Mouse (Mus musculus) hindbrain, embryonic 10.5 days (tissue): ENCODE measurements around the gene Ryr3. TPM values are rescaled to one million over a fixed set of nuclear protein-coding genes. Genes with fewer than 3 reads are reported as not detected.

ENCODE experiments used
- DNase-seq: peaks from one replicate; pipeline ENCODE4 v3.0.0-alpha.2; 2017; ENCODE audit warnings: low spot score
- H3K27ac ChIP-seq: fragments of 300-500 bp; sonication (generic); 2 replicates; pipeline ENCODE4 v1.5.1; 2016; ENCODE audit warnings: mild to moderate bottlenecking, moderate library complexity
- H3K27me3 ChIP-seq: fragments of 300-500 bp; sonication (generic); 2 replicates; pipeline ENCODE4 v1.6.1; 2016; ENCODE audit warnings: mild to moderate bottlenecking; ENCODE audit not compliant: poor library complexity, insufficient read depth, severe bottlenecking
- H3K36me3 ChIP-seq: fragments of 300-500 bp; sonication (generic); 2 replicates; pipeline ENCODE4 v1.6.1; 2016; ENCODE audit warnings: mild to moderate bottlenecking, moderate library complexity
- H3K4me1 ChIP-seq: fragments of 300-500 bp; sonication (generic); replicated peaks from 2 replicates; pipeline ENCODE4 v1.6.1; 2016; ENCODE audit warnings: mild to moderate bottlenecking
- H3K4me3 ChIP-seq: fragments of 300-500 bp; sonication (generic); 2 replicates; pipeline ENCODE4 v1.5.1; 2016; ENCODE audit warnings: mild to moderate bottlenecking, moderate library complexity
- H3K9me3 ChIP-seq: fragments of 300-500 bp; sonication (generic); 2 replicates; pipeline ENCODE4 v1.6.1; 2016; ENCODE audit warnings: mild to moderate bottlenecking, moderate library complexity
- WGBS: fragments of 180-500 bp; shearing (Covaris S2); methylation state at CpG from one replicate; pipeline ENCODE4 v1.1.7; 2016; 5-methylcytosine and 5-hydroxymethylcytosine counted together
- polyA plus RNA-seq: library from polyadenylated mRNA; unstranded; fragments of >200 nt; fragmentation: Nextera tagmentation; extraction: Ambion mirVana; gene quantifications from 2 replicates; pipeline ENCODE4 v1.2.1, GENCODE M21; 2016

The Ryr3 gene
- polyA plus RNA-seq, 1 experiment from 2014 or later = 0.47 TPM

DNA sequence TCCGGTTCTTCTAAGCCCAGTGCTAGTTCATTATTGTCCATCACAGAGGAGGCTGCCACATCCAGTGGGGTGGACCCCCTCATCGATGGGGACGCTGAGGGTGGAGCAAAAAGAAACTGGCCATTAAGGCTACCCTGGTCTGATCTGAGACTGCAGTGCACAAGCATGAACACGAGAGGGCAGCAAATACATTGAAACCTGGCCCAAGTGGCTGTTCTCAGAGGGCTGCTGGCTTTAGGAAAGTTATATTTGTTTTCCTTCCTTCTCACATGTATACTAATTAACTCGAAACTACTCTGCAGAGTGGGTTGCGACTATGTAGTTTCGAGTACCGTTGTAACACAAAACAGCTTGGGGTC lies 416.9 kb downstream of the Ryr3 start:
- peak; percentile 71 for DNase-seq
- no peaks in the 10 kb centered on the region for H3K36me3 ChIP-seq
- 24% methylated on average over 8 of the region's 8 CpGs for WGBS

DNA sequence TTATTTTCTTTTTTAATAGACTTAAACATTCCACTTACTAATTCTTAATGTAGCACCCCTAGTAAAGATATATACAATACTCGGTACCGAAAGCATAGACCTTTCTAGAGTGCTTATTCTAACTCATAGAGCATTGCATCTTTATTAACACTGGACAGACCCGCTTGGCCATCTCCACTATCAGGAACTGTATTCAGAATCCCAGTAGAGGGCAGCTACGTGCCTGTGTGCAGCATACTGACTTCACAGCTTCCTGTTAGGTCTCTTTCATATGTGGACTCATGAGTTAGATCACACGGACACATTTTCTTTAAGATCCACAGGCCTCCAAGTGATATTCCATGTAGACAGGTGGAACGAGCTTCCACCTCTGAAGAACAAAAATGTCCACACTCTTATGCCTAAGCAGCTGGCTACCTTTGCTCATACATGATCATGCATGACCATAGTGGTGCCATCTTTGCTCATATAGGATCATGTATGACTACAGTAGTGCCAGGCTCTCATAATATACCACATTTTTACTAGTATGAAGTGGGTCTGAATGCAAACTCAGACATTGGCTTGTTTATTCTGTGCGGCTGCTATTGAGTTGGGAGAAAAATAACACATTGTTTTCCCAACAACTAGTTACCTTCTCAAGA lies 417.4 kb downstream of the Ryr3 start:
- no peak for DNase-seq
- H3K4me3 ChIP-seq = no peak overlapping the region
- H3K9me3 ChIP-seq = no peaks in the 10 kb centered on the region
- 88% methylated on average over 7 of the region's 7 CpGs for WGBS
- H3K27me3 ChIP-seq = no peaks in the 10 kb centered on the region
- H3K36me3 ChIP-seq = no peaks in the 10 kb centered on the region
- H3K4me1 ChIP-seq = no peaks in the 10 kb centered on the region
- H3K27ac ChIP-seq = no peak overlapping the region

More for the DNA sequence above, 416.9 kb downstream of the Ryr3 start:
- no peak overlapping the region for H3K27ac ChIP-seq
- no peaks in the 10 kb centered on the region for H3K27me3 ChIP-seq
- H3K4me1 ChIP-seq = no peaks in the 10 kb centered on the region
- no peaks in the 10 kb centered on the region for H3K9me3 ChIP-seq
- no peak overlapping the region for H3K4me3 ChIP-seq

DNA sequence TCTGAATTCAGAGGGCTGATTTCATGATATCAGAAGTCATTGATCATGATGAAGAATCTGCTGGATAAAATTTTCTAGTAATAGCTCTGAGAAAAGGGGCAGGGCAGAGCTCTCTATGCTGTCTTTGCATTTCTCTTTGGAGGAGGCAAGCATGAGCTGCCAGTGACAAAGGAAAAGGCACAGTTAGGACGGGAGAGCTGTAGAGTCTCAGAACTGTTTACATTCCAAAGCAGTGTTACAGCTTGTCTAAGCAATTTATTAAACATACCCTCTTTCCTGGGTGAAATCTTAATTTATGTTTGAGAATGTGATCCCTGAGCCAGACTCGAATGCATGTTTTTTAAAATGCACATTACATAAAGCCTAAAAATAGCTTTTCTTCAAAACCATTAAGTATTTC lies 435.3 kb downstream of the Ryr3 start:
- no peaks in the 10 kb centered on the region for H3K36me3 ChIP-seq
- H3K27ac ChIP-seq = no peak overlapping the region
- H3K4me3 ChIP-seq = no peak overlapping the region
- no peaks in the 10 kb centered on the region for H3K4me1 ChIP-seq
- DNase-seq = no peak
- H3K27me3 ChIP-seq = no peaks in the 10 kb centered on the region
- H3K9me3 ChIP-seq = no peaks in the 10 kb centered on the region
- 56% methylated on average over 2 of the region's 2 CpGs for WGBS

DNA sequence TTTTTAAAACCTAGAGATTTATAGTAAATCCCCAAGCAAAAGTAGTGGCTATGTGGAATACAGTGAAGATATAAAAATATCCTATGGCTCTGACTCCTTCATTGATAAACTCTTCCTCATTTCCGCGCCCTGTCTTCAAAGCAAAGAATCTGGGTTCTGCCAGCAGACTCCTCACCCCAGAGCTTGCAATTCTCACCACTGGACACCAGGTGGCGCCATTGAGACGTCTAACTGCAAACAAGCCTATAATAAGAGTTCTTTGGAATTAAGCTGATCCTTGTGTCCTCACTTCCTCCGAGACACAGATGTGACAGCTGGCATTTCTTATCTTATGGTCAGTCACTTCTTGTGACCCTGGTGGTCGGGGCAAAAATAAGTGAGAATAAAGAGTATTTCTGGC lies 442.1 kb downstream of the Ryr3 start:
- no peaks in the 10 kb centered on the region for H3K27me3 ChIP-seq
- H3K4me3 ChIP-seq = no peak overlapping the region
- WGBS = 30% methylated on average over 6 of the region's 6 CpGs
- H3K27ac ChIP-seq = no peak overlapping the region
- no peaks in the 10 kb centered on the region for H3K4me1 ChIP-seq
- H3K9me3 ChIP-seq = no peaks in the 10 kb centered on the region
- DNase-seq = peak; percentile 84
- H3K36me3 ChIP-seq = no peaks in the 10 kb centered on the region

DNA sequence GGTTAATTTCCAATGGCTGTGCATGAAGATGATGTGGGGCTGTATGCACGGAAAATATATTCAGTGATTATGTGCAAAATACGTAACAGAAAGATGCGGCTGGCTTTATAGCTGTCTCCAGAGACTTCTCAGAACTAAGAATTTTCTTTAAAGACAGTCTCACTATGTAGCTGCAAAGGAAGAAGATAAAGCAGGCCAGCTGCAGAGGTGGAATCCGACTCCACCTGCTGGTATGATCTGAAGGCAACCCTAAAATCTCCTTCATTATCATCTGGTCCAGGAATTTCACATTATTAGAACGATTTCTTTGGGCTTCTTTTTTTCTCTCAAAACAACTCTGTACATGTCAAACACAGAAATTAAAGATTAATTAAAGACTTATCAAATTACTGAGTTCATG lies 449.2 kb downstream of the Ryr3 start:
- Histone ChIP-seq H3K4me1 (no peaks in the 10 kb centered on the region), H3K4me3 (no peak overlapping the region), H3K27me3 (no peaks in the 10 kb centered on the region), H3K9me3 (no peaks in the 10 kb centered on the region), H3K27ac (no peak overlapping the region), H3K36me3 (no peaks in the 10 kb centered on the region)
- WGBS = 83% methylated on average over 5 of the region's 5 CpGs
- no peak for DNase-seq

DNA sequence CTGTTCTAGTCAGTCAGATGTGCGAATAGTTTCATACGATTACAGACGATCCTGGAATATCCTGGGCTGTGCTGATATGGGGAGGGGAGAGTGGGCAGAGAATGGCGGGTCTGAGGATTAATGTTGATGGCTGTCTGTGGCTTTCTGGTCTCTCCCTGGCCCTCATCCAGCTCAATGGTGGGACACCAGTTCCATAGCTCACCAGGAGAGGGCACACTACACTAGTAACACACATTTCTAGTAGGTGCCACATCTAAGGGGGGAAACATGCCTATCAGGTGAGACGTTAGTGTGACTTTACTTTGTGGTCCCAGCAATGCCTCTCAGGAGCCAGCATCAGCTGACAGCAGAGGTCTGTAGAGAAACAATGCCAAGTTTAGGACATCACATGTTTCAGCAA lies 451.9 kb downstream of the Ryr3 start:
- no peaks in the 10 kb centered on the region for H3K36me3 ChIP-seq
- 74% methylated on average over 5 of the region's 5 CpGs for WGBS
- H3K9me3 ChIP-seq = no peaks in the 10 kb centered on the region
- DNase-seq = peak; percentile 27
- H3K27ac ChIP-seq = no peak overlapping the region
- peaks cover 9% of the 10 kb centered on the region; the same call in 1 of the 2 replicates for H3K4me1 ChIP-seq
- H3K4me3 ChIP-seq = no peak overlapping the region
- H3K27me3 ChIP-seq = no peaks in the 10 kb centered on the region

DNA sequence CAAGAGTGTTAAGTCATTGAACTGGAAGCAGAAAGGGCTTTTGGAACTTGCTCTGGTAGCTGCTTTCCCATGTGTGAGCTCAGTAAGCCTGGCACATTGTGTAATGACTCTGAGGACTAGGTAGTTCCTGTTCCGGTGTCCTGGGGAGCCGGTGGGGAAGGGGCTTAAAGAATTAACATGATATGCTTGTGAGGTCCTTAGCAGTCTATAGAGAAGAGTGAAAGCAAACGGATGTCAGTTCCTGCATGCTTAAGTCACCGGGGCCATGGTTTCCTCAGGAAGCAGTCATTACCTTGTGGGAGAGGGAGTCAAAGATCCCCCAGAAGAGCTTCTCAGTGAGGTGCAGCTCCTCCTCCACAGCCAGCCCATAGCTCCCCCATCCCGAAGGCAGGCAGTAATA lies 452.6 kb downstream of the Ryr3 start:
- Histone ChIP-seq H3K27me3 (no peaks in the 10 kb centered on the region), H3K9me3 (no peaks in the 10 kb centered on the region), H3K4me1 (peaks cover 9% of the 10 kb centered on the region; the same call in 1 of the 2 replicates), H3K27ac (no peak overlapping the region), H3K4me3 (no peak overlapping the region), H3K36me3 (no peaks in the 10 kb centered on the region)
- 80% methylated on average over 5 of the region's 5 CpGs for WGBS
- DNase-seq = no peak

DNA sequence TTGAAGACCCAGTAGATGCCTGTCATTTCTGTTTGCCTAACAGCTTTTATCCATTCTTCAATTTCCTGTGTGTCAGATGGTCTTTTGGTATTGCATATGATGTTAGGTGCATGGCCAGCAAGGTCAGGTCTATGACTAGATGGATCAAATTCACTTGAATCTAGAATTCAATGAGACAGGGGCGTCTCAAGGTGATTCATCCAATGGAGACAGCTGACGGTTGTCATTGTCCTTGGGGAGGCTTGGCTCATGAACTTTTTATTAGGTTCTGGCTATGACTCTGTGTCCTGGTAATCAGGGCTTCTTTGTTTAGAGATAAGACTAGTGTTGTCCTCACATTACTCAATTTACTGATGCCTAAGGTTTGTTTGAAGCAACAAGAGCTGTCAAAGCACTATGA lies 454.9 kb downstream of the Ryr3 start:
- H3K27ac ChIP-seq = no peak overlapping the region
- 88% methylated on average over 2 of the region's 2 CpGs for WGBS
- DNase-seq = no peak
- no peaks in the 10 kb centered on the region for H3K36me3 ChIP-seq
- H3K4me3 ChIP-seq = no peak overlapping the region
- peaks cover 9% of the 10 kb centered on the region; the same call in 1 of the 2 replicates for H3K4me1 ChIP-seq
- H3K9me3 ChIP-seq = no peaks in the 10 kb centered on the region
- no peaks in the 10 kb centered on the region for H3K27me3 ChIP-seq

DNA sequence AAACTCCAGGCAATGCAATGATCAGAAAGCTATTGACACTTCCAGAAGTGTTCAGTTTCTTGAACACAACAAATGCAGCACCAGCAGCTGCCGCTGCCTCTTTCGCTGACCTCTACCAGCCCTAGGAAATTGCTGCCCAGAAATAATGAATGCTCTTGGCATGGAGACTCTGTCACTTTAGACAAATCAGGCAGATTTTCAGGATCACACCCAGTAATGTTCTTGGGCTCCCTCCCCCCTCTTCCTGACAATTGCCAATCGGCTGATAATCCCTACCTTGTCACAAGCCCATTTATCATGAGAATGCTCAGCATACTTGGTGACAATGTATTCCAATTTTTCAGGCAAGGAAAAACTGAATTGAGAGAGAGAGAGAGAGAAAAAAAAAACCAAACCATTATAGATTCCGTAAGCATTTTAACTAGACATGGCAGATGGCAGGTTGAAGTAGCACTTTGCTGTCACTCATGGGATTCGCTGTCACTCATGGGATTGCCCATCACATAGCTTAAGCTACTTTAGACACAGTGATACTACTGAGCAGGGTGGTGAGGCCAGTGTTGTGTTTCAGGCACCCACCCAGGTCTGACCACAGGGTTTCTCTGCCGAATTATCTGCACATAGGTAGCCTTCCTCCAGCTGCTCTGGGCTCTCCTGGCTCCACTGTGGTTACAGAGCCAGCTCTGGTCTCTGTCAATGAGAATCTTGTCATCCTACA lies 455.5 kb downstream of the Ryr3 start:
- WGBS = 77% methylated on average over 6 of the region's 6 CpGs
- no peak overlapping the region for H3K4me3 ChIP-seq
- no peak for DNase-seq
- no peaks in the 10 kb centered on the region for H3K9me3 ChIP-seq
- no peak overlapping the region for H3K27ac ChIP-seq
- no peaks in the 10 kb centered on the region for H3K36me3 ChIP-seq
- no peaks in the 10 kb centered on the region for H3K27me3 ChIP-seq
- peaks cover 9% of the 10 kb centered on the region; the same call in 1 of the 2 replicates for H3K4me1 ChIP-seq

DNA sequence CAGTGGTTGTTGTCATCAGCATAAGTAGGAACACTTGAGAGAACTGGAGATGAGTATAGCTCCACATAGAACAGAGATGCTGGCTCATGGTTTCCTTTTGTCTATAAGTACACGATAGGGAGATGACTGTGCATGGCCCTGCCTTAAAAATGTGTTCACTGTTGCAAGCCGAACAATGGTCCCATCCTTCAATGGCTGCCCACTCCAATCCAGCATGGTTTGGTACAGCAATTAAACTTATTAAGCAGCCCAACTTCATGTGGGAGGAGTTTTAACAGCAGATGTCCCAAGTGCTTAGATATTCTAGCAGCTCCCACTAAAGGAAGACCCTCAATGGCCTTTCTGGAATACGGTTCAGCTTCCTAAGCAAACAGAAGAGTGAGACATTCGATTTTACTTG lies 456.2 kb downstream of the Ryr3 start:
- DNase-seq = no peak
- Histone ChIP-seq H3K4me3 (no peak overlapping the region), H3K27me3 (no peaks in the 10 kb centered on the region), H3K9me3 (no peaks in the 10 kb centered on the region), H3K4me1 (peaks cover 9% of the 10 kb centered on the region; the same call in 1 of the 2 replicates), H3K36me3 (no peaks in the 10 kb centered on the region), H3K27ac (no peak overlapping the region)
- WGBS = 72% methylated on average over 4 of the region's 4 CpGs

DNA sequence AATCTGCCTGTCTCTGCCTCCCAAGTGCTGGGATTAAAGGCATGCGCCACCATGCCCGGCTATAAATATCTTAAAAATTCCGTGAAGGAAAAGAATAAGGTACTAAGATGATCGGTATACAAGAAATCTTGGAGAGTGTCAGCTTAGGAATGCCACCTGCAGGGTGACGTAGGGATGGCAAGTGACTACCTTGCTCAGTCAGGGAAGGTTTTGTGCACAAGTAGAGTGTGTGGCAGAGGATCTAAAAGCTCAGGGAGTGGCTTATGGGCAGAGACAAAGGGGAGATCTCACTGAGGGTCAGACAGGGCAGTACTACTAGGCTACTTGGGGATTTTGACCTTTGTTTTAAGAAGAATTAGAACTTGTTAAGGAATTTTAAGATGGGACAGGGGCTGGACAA lies 457.2 kb downstream of the Ryr3 start:
- WGBS = 81% methylated on average over 5 of the region's 5 CpGs
- DNase-seq = no peak
- peaks cover 9% of the 10 kb centered on the region; the same call in 1 of the 2 replicates for H3K4me1 ChIP-seq

DNA sequence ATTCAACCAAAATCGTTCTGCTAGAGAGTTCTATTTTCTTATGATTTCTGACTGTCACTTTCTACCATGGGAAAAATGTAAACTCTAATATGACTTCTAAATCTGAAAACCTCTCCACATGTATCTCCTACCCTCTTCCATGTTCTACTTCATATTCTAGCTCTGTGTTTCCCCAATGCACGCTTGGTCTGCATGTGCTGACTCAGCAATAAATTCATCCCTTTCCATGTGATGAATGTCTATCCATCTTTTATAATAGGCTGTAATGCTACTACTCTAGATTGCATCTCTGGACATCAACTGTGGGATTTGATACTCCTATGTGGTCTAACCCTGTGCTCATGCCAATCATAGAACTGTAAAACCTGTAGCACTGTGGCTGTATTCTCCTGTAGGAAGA lies 458.2 kb downstream of the Ryr3 start:
- DNase-seq = no peak
- H3K27ac ChIP-seq = no peak overlapping the region
- no peaks in the 10 kb centered on the region for H3K9me3 ChIP-seq
- WGBS = 89% methylated on average over 2 of the region's 2 CpGs
- no peaks in the 10 kb centered on the region for H3K36me3 ChIP-seq
- H3K4me3 ChIP-seq = no peak overlapping the region
- peaks cover 9% of the 10 kb centered on the region; the same call in 1 of the 2 replicates for H3K4me1 ChIP-seq
- H3K27me3 ChIP-seq = no peaks in the 10 kb centered on the region

More for the DNA sequence above, 457.2 kb downstream of the Ryr3 start:
- Histone ChIP-seq H3K4me3 (no peak overlapping the region), H3K9me3 (no peaks in the 10 kb centered on the region), H3K27ac (no peak overlapping the region), H3K27me3 (no peaks in the 10 kb centered on the region), H3K36me3 (no peaks in the 10 kb centered on the region)

DNA sequence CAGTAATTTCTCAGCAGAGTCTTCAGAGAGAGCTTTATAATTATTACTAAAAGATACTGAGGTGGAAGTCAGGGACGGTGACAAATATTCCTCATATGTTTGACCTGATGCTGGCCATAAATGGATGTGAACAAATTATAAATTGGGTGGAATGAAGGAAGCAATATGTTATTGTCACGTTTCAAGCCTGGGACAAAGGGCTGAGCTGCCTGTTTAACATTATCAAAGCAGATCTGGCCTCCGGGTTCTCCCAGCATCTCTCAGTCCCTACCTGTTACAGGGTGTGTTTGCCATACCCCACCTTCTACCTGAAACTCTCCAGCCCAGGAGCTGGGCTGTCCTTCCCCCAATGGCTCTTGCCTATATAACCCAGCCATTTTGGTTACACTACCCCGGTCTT lies 463.6 kb downstream of the Ryr3 start:
- no peak overlapping the region for H3K4me3 ChIP-seq
- 81% methylated on average over 4 of the region's 4 CpGs for WGBS

More for the DNA sequence above, 463.6 kb downstream of the Ryr3 start:
- Histone ChIP-seq H3K27ac (no peak overlapping the region), H3K36me3 (no peaks in the 10 kb centered on the region), H3K4me1 (no peaks in the 10 kb centered on the region), H3K9me3 (no peaks in the 10 kb centered on the region), H3K27me3 (no peaks in the 10 kb centered on the region)
- no peak for DNase-seq
